Comparison of ENCODE assay signal across 20 mouse cellular contexts in the genomic region with DNA sequence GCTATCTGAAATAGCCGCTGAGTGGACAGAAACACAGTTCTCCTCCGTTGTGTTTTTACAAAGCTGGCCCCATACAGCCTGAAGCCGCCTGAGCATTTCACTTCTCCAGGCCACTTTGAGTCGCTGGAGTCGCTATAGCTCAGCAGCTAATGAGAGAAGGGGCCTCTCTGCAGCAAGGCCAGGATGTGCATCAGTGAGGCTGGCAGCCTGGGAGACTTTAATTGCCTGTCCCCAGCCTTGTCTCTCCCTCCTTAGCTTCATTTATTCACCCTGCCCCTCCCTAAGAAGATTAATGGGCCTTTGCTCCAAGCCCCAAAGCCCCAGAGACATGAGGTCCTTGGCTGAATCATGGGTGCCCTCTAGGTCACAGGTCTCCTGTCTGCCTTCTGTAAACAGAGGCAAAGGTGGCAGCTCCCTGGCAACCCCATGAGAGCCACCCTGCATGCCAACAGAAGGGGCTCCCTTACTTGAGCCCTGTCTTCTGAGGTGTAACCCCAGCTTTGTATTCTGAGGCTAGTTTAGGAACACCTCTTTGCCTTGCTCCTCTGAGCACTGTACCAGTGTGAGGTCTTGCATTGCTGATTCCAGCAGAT.
DNase-seq lines count a peak whose midpoint lies in the region; ATAC-seq and TF ChIP-seq lines count a peak whose summit lies in the region.
"Had no signal": no experiment of that assay in that cellular context is flagged by ENCODE, and none has a peak within 500 bp of the region (broad histone marks: within the 10 kb centered on the region; RNA-seq: fewer than 3 reads in every experiment).

No protein-coding gene starts in this region.

- DNase-seq in adrenal gland, postnatal 10 days: peak; percentile 59
- DNase-seq in adrenal gland, postnatal 4 days (ENCODE audit: low spot score in 2 of 2): no peak
- DNase-seq in hindbrain, embryonic 14.5 days (ENCODE audit: low spot score): no peak
- peak; percentile 44 for DNase-seq in kidney, postnatal 0 days (ENCODE audit: low spot score)
- no peak for DNase-seq in kidney, adult 11 months
- DNase-seq in neural tube, embryonic 10.5 days (ENCODE audit: extremely low spot score, low spot score): no peak
- DNase-seq: cerebellum, adult 9-11 months; gastrocnemius, adult 2 months; heart, postnatal 4 days; kidney, adult 2 months; left cerebral cortex, postnatal 4 days; lung, postnatal 4 days; thymus, adult 18-20 months; thymus, postnatal 4 days had no signal

- H3K27me3 ChIP-seq in hindbrain, embryonic 12.5 days: no peaks in the 10 kb centered on the region
- H3K27me3 ChIP-seq in hindbrain, embryonic 14.5 days (ENCODE audit: control insufficient read depth, insufficient read depth, low read length): no peaks in the 10 kb centered on the region
- no peaks in the 10 kb centered on the region for H3K27me3 ChIP-seq in kidney, postnatal 0 days (ENCODE audit: insufficient read depth, low read length)
- H3K27me3 ChIP-seq in neural tube, embryonic 13.5 days: no peaks in the 10 kb centered on the region

- peak; percentile 43; the same call in 1 of the 2 replicates for ATAC-seq in hindbrain, embryonic 12.5 days (ENCODE audit: low FRiP score)
- ATAC-seq in hindbrain, embryonic 14.5 days (ENCODE audit: low FRiP score): no peak
- peak; percentile 49; the same call in 1 of the 2 replicates for ATAC-seq in kidney, postnatal 0 days (replicated peaks; ENCODE audit: low FRiP score, low read depth)
- no peak for ATAC-seq in neural tube, embryonic 13.5 days (ENCODE audit: low read depth)
- ATAC-seq: inflammation-experienced regulatory T-cells, adult 6 months had no signal

- no peak for TF ChIP-seq CTCF in kidney, postnatal 0 days (IDR thresholded peaks at IDR 0.05; ENCODE audit: low read depth)

- WGBS in hindbrain, embryonic 12.5 days: 30% methylated on average over 5 of the region's 5 CpGs
- WGBS in hindbrain, embryonic 14.5 days: 23% methylated on average over 5 of the region's 5 CpGs
- WGBS in kidney, postnatal 0 days: 11% methylated on average over 5 of the region's 5 CpGs
- WGBS in neural tube, embryonic 13.5 days: 32% methylated on average over 5 of the region's 5 CpGs

- no peak overlapping the region for H3K9ac ChIP-seq in hindbrain, embryonic 12.5 days
- no peak overlapping the region for H3K9ac ChIP-seq in hindbrain, embryonic 14.5 days
- no peak overlapping the region for H3K9ac ChIP-seq in kidney, postnatal 0 days (ENCODE audit: low read depth, low read length)
- 0 out of 2 replicates have a peak overlapping the region, but pooled peaks have one; percentile 43 for H3K9ac ChIP-seq in neural tube, embryonic 13.5 days
- H3K9ac ChIP-seq: embryonic facial prominence, embryonic 15.5 days; limb, embryonic 15.5 days had no signal

- no peak overlapping the region for H3K4me2 ChIP-seq in hindbrain, embryonic 12.5 days (replicated peaks)
- H3K4me2 ChIP-seq in hindbrain, embryonic 14.5 days (replicated peaks): no peak overlapping the region
- H3K4me2 ChIP-seq in kidney, postnatal 0 days (ENCODE audit: low read length): no peak overlapping the region
- no peak overlapping the region for H3K4me2 ChIP-seq in neural tube, embryonic 13.5 days
- H3K4me2 ChIP-seq: embryonic facial prominence, embryonic 15.5 days; limb, embryonic 15.5 days had no signal

- H3K36me3 ChIP-seq in hindbrain, embryonic 12.5 days: no peaks in the 10 kb centered on the region
- H3K36me3 ChIP-seq in hindbrain, embryonic 14.5 days (replicated peaks; ENCODE audit: control insufficient read depth, insufficient read depth): no peaks in the 10 kb centered on the region
- H3K36me3 ChIP-seq in kidney, postnatal 0 days (ENCODE audit: insufficient read depth, low read length): no peaks in the 10 kb centered on the region
- no peaks in the 10 kb centered on the region for H3K36me3 ChIP-seq in neural tube, embryonic 13.5 days
- H3K36me3 ChIP-seq: embryonic facial prominence, embryonic 15.5 days; heart, embryonic 10.5 days; limb, embryonic 15.5 days had no signal

- no peak overlapping the region for H3K4me3 ChIP-seq in hindbrain, embryonic 12.5 days
- no peak overlapping the region for H3K4me3 ChIP-seq in hindbrain, embryonic 14.5 days (replicated peaks; ENCODE audit: low read length)
- no peak overlapping the region for H3K4me3 ChIP-seq in kidney, postnatal 0 days (replicated peaks; ENCODE audit: low read depth, low read length)
- no peak overlapping the region for H3K4me3 ChIP-seq in neural tube, embryonic 13.5 days
- H3K4me3 ChIP-seq: embryonic facial prominence, embryonic 15.5 days; gastrocnemius, adult 2 months; heart, embryonic 10.5 days; limb, embryonic 15.5 days had no signal

- no peak overlapping the region for H3K27ac ChIP-seq in hindbrain, embryonic 12.5 days
- H3K27ac ChIP-seq in hindbrain, embryonic 14.5 days: no peak overlapping the region
- H3K27ac ChIP-seq in kidney, postnatal 0 days: no peak overlapping the region
- no peak overlapping the region for H3K27ac ChIP-seq in neural tube, embryonic 13.5 days (replicated peaks)
- H3K27ac ChIP-seq: embryonic facial prominence, embryonic 15.5 days; gastrocnemius, adult 2 months; heart, embryonic 10.5 days; limb, embryonic 15.5 days had no signal

- peaks cover 17% of the 10 kb centered on the region for H3K4me1 ChIP-seq in hindbrain, embryonic 12.5 days
- no peaks in the 10 kb centered on the region for H3K4me1 ChIP-seq in hindbrain, embryonic 14.5 days (replicated peaks; ENCODE audit: control insufficient read depth, insufficient read depth, low read length)
- no peaks in the 10 kb centered on the region for H3K4me1 ChIP-seq in kidney, postnatal 0 days (replicated peaks; ENCODE audit: insufficient read depth, low read length)
- H3K4me1 ChIP-seq in neural tube, embryonic 13.5 days (replicated peaks): peaks cover 24% of the 10 kb centered on the region
- H3K4me1 ChIP-seq: embryonic facial prominence, embryonic 15.5 days; heart, embryonic 10.5 days; limb, embryonic 15.5 days had no signal

- no peaks in the 10 kb centered on the region for H3K9me3 ChIP-seq in hindbrain, embryonic 12.5 days (replicated peaks)
- no peaks in the 10 kb centered on the region for H3K9me3 ChIP-seq in hindbrain, embryonic 14.5 days (ENCODE audit: control insufficient read depth, low read length)
- H3K9me3 ChIP-seq in kidney, postnatal 0 days (replicated peaks; ENCODE audit: low read length): no peaks in the 10 kb centered on the region
- H3K9me3 ChIP-seq in neural tube, embryonic 13.5 days: no peaks in the 10 kb centered on the region
- H3K9me3 ChIP-seq: embryonic facial prominence, embryonic 15.5 days; heart, embryonic 10.5 days; limb, embryonic 15.5 days had no signal

Comparison
In these comparisons a context has a peak if more than half of its experiments do, and no peak if none do; other contexts are left out.
1. DNase-seq: peak in adrenal gland, postnatal 10 days (single experiment) and kidney, postnatal 0 days (single experiment); none in adrenal gland, postnatal 4 days (0 of 2), hindbrain, embryonic 14.5 days (single experiment), kidney, adult 11 months (single experiment) and neural tube, embryonic 10.5 days (single experiment).
2. ATAC-seq: peak in hindbrain, embryonic 12.5 days (single experiment) and kidney, postnatal 0 days (single experiment); none in hindbrain, embryonic 14.5 days (single experiment) and neural tube, embryonic 13.5 days (single experiment).